Mouse (Mus musculus) forebrain, embryonic 12.5 days (tissue): ENCODE results near the gene Eipr1. TPM values are rescaled to one million over a fixed set of nuclear protein-coding genes. Genes with fewer than 3 reads are reported as not detected.

Experiments used
- ATAC-seq: fragments of 200-750 bp; cut with Nextera tagmentation; 2 replicates; pipeline ENCODE4 v1.8.0; 2017; ENCODE audit warnings: moderate TSS enrichment; ENCODE audit not compliant: low FRiP score
- H3K27ac ChIP-seq: fragments of 300-500 bp; sonication (generic); 2 replicates; pipeline ENCODE4 v1.5.1; 2016; ENCODE audit warnings: mild to moderate bottlenecking
- H3K27me3 ChIP-seq: fragments of 300-500 bp; sonication (generic); 2 replicates; pipeline ENCODE4 v1.6.1; 2016; ENCODE audit warnings: mild to moderate bottlenecking
- H3K36me3 ChIP-seq: fragments of 300-500 bp; sonication (generic); replicated peaks from 2 replicates; pipeline ENCODE4 v1.6.1; 2016; ENCODE audit warnings: mild to moderate bottlenecking
- H3K4me1 ChIP-seq: fragments of 300-500 bp; sonication (generic); 2 replicates; pipeline ENCODE4 v1.6.1; 2016
- H3K4me2 ChIP-seq: fragments of 300-500 bp; sonication (generic); 2 replicates; pipeline ENCODE4 v1.6.1; 2016; ENCODE audit warnings: mild to moderate bottlenecking, moderate library complexity
- H3K4me3 ChIP-seq: fragments of 300-500 bp; sonication (generic); replicated peaks from 2 replicates; pipeline ENCODE4 v1.5.1; 2016; ENCODE audit warnings: mild to moderate bottlenecking
- H3K9ac ChIP-seq: fragments of 300-500 bp; sonication (generic); 2 replicates; pipeline ENCODE4 v1.6.1; 2016; ENCODE audit warnings: mild to moderate bottlenecking
- H3K9me3 ChIP-seq: fragments of 300-500 bp; sonication (generic); 2 replicates; pipeline ENCODE4 v1.6.1; 2016
- WGBS: fragments of 180-500 bp; shearing (Covaris S2); methylation state at CpG from one replicate; pipeline ENCODE4 v1.1.7; 2016; 5-methylcytosine and 5-hydroxymethylcytosine counted together
- polyA plus RNA-seq: library from polyadenylated mRNA; unstranded; fragments of >200 nt; fragmentation: Nextera tagmentation; extraction: Ambion mirVana; gene quantifications from 2 replicates; pipeline ENCODE4 v1.2.1, GENCODE M21; 2016

Gene Eipr1
- polyA plus RNA-seq, 1 experiment from 2014 or later: 45.8 TPM

GRCm38 (mm10) chr12:28803043-28803442 is 51.4 kb downstream of the Eipr1 start:
- Histone ChIP-seq H3K27ac (no peak overlapping the region), H3K4me1 (peaks cover 35% of the 10 kb centered on the region), H3K9ac (no peak overlapping the region), H3K27me3 (0 out of 2 replicates have a peak, but pooled peaks cover 6% of the 10 kb centered on the region), H3K36me3 (no peaks in the 10 kb centered on the region), H3K4me2 (no peak overlapping the region), H3K9me3 (no peaks in the 10 kb centered on the region), H3K4me3 (no peak overlapping the region)
- no peak for ATAC-seq

DNA sequence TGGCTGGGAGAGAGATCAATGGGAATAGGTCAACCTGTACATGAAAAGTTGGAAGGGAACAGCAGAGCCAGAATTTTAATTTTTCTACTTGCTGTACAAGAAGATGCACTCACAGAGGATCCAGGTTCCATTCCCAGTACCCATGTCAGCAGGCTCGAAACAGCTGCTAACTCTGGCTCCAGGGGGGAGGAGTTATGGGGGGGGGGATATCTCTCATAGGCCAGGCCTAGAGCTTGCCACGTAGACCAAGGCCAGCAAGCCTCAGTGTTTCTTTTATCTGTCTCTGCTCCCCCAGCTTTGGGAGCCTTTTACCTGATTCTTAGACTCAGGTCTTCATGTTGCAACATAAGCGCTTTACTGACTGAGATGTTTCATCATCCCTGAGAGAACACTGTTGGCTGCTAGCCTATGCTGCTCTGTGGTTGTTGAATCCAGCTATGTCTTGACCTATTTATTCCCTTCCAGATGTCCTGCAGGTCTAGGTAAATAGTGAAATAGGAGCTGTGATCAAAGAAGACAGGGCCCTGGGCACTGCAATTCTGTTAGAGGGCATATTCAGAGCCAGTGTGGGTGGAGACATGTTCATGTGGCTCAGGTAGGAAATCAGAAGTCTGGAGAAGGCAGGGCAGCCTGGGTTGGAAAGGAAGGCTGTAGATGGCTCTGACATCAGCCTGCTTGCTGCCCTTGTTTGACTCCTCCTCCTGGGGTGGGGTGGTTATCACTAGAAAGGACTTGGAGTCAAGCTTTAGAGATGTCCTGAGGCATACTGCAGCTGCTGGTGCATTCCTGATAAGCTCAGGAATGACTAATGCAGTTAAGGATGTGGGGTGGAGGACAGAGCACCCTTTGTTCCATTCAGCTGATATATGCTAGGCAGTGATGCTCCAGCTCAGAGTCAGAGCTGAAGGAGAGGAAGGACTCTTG is 53.2 kb downstream of the Eipr1 start:
- Histone ChIP-seq H3K9ac (no peak overlapping the region), H3K9me3 (no peaks in the 10 kb centered on the region), H3K4me1 (peaks cover 36% of the 10 kb centered on the region), H3K4me3 (no peak overlapping the region), H3K27me3 (peaks cover 14% of the 10 kb centered on the region; the same call in 1 of the 2 replicates), H3K4me2 (no peak overlapping the region), H3K36me3 (no peaks in the 10 kb centered on the region), H3K27ac (no peak overlapping the region)
- WGBS: 78% methylated on average over 3 of the region's 3 CpGs
- no peak for ATAC-seq

- Histone ChIP-seq H3K4me1 (peaks cover 25% of the 10 kb centered on the region), H3K4me3 (no peak overlapping the region), H3K9me3 (no peaks in the 10 kb centered on the region), H3K36me3 (no peaks in the 10 kb centered on the region), H3K27ac (no peak overlapping the region), H3K27me3 (peaks cover 50% of the 10 kb centered on the region), H3K9ac (no peak overlapping the region), H3K4me2 (no peak overlapping the region)
- 75% methylated on average over 4 of the region's 4 CpGs for WGBS
- no peak for ATAC-seq
Observed at GRCm38 (mm10) chr12:28808786-28809375, 57.3 kb downstream of the Eipr1 start.

- Histone ChIP-seq H3K27ac (peak overlapping the region; percentile 63; the same call in 1 of the 2 replicates), H3K36me3 (no peaks in the 10 kb centered on the region), H3K4me2 (no peak overlapping the region), H3K27me3 (peaks cover 60% of the 10 kb centered on the region), H3K9ac (no peak overlapping the region), H3K4me1 (peaks cover 22% of the 10 kb centered on the region), H3K9me3 (no peaks in the 10 kb centered on the region), H3K4me3 (no peak overlapping the region)
- 72% methylated on average over 4 of the region's 4 CpGs for WGBS
- ATAC-seq: no peak
Observed at GRCm38 (mm10) chr12:28809756-28810337, 58.2 kb downstream of the Eipr1 start.

- Histone ChIP-seq H3K4me3 (no peak overlapping the region), H3K4me2 (peak overlapping the region; percentile 38), H3K27me3 (peaks cover 74% of the 10 kb centered on the region), H3K27ac (peak overlapping the region; percentile 84), H3K4me1 (peaks cover 40% of the 10 kb centered on the region), H3K36me3 (no peaks in the 10 kb centered on the region), H3K9ac (no peak overlapping the region), H3K9me3 (no peaks in the 10 kb centered on the region)
- ATAC-seq: peak; percentile 49
- 7% methylated on average over 9 of the region's 9 CpGs for WGBS
Observed at GRCm38 (mm10) chr12:28816681-28817426, 65.3 kb downstream of the Eipr1 start.

- Histone ChIP-seq H3K4me3 (no peak overlapping the region), H3K27me3 (peaks cover 74% of the 10 kb centered on the region), H3K36me3 (no peaks in the 10 kb centered on the region), H3K9ac (no peak overlapping the region), H3K4me2 (peak overlapping the region; percentile 38), H3K9me3 (no peaks in the 10 kb centered on the region), H3K4me1 (peaks cover 40% of the 10 kb centered on the region), H3K27ac (peak overlapping the region; percentile 84)
- peak; percentile 94 for ATAC-seq
- 1% methylated on average over 5 of the region's 5 CpGs for WGBS
Observed at GRCm38 (mm10) chr12:28817427-28817752, 65.8 kb downstream of the Eipr1 start.

DNA sequence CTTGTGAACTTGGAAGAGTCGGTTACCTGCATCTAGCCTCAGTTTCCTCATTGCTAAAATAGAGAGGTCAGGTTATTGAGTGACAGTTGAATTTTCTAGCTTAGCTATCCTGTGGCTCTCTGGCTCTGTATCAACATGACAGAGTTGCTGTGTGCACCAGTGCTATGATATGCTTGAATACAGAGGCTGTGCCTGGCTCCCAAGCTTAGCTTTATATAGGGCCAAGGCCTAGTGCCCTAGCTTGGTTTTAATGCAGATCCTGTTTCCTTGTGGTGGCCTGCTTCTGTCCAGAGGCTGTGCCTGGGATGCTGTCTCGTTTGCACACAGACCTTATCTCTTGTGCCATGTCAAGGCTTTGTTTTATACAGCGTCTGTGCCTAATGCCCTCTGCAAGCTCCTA is 66.3 kb downstream of the Eipr1 start:
- peaks cover 74% of the 10 kb centered on the region for H3K27me3 ChIP-seq
- no peaks in the 10 kb centered on the region for H3K36me3 ChIP-seq
- H3K9ac ChIP-seq: no peak overlapping the region
- 8% methylated on average over 3 of the region's 3 CpGs for WGBS
- peak overlapping the region; percentile 38; the same call in 1 of the 2 replicates for H3K4me2 ChIP-seq
- H3K9me3 ChIP-seq: no peaks in the 10 kb centered on the region
- H3K27ac ChIP-seq: peak overlapping the region; percentile 84
- H3K4me1 ChIP-seq: peaks cover 40% of the 10 kb centered on the region
- ATAC-seq: peak; percentile 55; the same call in 1 of the 2 replicates
- no peak overlapping the region for H3K4me3 ChIP-seq

- H3K27ac ChIP-seq: no peak overlapping the region
- 94% methylated on average over 7 of the region's 7 CpGs for WGBS
- H3K4me3 ChIP-seq: no peak overlapping the region
- ATAC-seq: no peak
- no peaks in the 10 kb centered on the region for H3K36me3 ChIP-seq
- H3K4me1 ChIP-seq: peaks cover 14% of the 10 kb centered on the region
- H3K9me3 ChIP-seq: no peaks in the 10 kb centered on the region
- H3K9ac ChIP-seq: no peak overlapping the region
- peaks cover 42% of the 10 kb centered on the region for H3K27me3 ChIP-seq
- H3K4me2 ChIP-seq: no peak overlapping the region
Observed at GRCm38 (mm10) chr12:28823518-28823917, 71.9 kb downstream of the Eipr1 start.

- no peak for ATAC-seq
- WGBS: 91% methylated on average over 3 of the region's 3 CpGs
- Histone ChIP-seq H3K27ac (no peak overlapping the region), H3K36me3 (no peaks in the 10 kb centered on the region; the same call in 1 of the 2 replicates), H3K9me3 (no peaks in the 10 kb centered on the region), H3K4me1 (peaks cover 2% of the 10 kb centered on the region; the same call in 1 of the 2 replicates), H3K4me2 (no peak overlapping the region), H3K27me3 (0 out of 2 replicates have a peak, but pooled peaks cover 5% of the 10 kb centered on the region), H3K4me3 (no peak overlapping the region), H3K9ac (no peak overlapping the region)
Observed at GRCm38 (mm10) chr12:28829502-28829901, 77.9 kb downstream of the Eipr1 start.

GRCm38 (mm10) chr12:28830471-28830870 is 78.9 kb downstream of the Eipr1 start:
- Histone ChIP-seq H3K9ac (no peak overlapping the region), H3K27me3 (0 out of 2 replicates have a peak, but pooled peaks cover 3% of the 10 kb centered on the region), H3K4me3 (no peak overlapping the region), H3K36me3 (no peaks in the 10 kb centered on the region; the same call in 1 of the 2 replicates), H3K4me1 (peaks cover 2% of the 10 kb centered on the region; the same call in 1 of the 2 replicates), H3K9me3 (no peaks in the 10 kb centered on the region), H3K4me2 (no peak overlapping the region), H3K27ac (no peak overlapping the region)
- ATAC-seq: no peak
- WGBS: 80% methylated on average over 3 of the region's 3 CpGs

DNA sequence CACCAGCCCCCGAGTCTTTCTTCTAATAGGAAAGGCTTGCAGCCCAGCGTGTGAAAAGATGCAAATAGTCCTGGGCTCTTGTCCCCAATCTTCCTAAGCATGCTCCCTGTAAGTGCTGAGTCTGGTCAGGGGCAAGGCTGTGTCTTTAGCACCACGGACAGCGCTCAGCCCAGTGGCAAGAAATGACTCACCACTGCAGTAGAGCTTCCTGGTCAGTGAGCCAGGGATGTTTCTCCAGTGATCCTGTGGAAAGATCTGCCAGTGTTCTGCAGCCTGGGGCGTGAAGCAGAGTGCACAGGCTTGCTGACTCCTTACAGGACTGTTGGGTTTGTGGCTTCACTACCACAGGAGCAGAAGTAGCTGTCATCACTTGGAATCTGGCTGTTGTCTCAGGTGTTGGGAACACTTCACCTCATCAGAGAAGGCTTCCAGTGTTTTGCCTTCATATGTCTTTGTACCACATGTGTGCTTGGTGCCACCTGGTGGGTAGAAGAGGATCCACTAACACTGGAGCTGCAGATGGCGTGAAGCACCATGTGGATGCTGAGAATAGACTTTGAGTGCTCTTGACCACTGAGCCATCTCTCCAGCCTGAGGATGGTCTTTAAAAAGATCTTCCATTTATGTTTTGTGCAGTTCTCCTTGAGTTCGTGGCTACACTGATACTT is 79.6 kb downstream of the Eipr1 start:
- Histone ChIP-seq H3K4me1 (peaks cover 2% of the 10 kb centered on the region; the same call in 1 of the 2 replicates), H3K9ac (no peak overlapping the region), H3K4me3 (no peak overlapping the region), H3K9me3 (no peaks in the 10 kb centered on the region), H3K27ac (no peak overlapping the region), H3K4me2 (no peak overlapping the region), H3K27me3 (no peaks in the 10 kb centered on the region), H3K36me3 (no peaks in the 10 kb centered on the region; the same call in 1 of the 2 replicates)
- ATAC-seq: no peak
- WGBS: 51% methylated on average over 7 of the region's 7 CpGs
